Mouse (Mus musculus) hindbrain, embryonic 14.5 days (tissue): ENCODE data around the gene Elovl6. TPM values are rescaled to one million over a fixed set of nuclear protein-coding genes. Genes with fewer than 3 reads are reported as not detected.

Experiments used
- ATAC-seq: fragments of 200-750 bp; cut with Nextera tagmentation; 2 replicates; pipeline ENCODE4 v1.8.0; 2017; ENCODE audit warnings: moderate number of reproducible peaks, mild to moderate bottlenecking, moderate TSS enrichment, moderate library complexity; ENCODE audit not compliant: low FRiP score
- DNase-seq: peaks from one replicate; pipeline ENCODE4 v3.0.0-alpha.2; 2015; ENCODE audit warnings: low spot score
- H3K27ac ChIP-seq: fragments of 300-500 bp; sonication (generic); 2 replicates; pipeline ENCODE4 v1.5.1; 2014; ENCODE audit warnings: mild to moderate bottlenecking, moderate library complexity
- H3K27me3 ChIP-seq: fragments of 300-500 bp; sonication (generic); 2 replicates; pipeline ENCODE4 v1.6.1; 2014; ENCODE audit warnings: mild to moderate bottlenecking, low read length, mixed read lengths; ENCODE audit not compliant: control insufficient read depth, insufficient read depth
- H3K36me3 ChIP-seq: fragments of 300-500 bp; sonication (generic); replicated peaks from 2 replicates; pipeline ENCODE4 v1.6.1; 2014; ENCODE audit not compliant: control insufficient read depth, insufficient read depth
- H3K4me1 ChIP-seq: fragments of 300-500 bp; sonication (generic); replicated peaks from 2 replicates; pipeline ENCODE4 v1.6.1; 2014; ENCODE audit warnings: antibody characterized with exemption, low read length, mixed read lengths; ENCODE audit not compliant: control insufficient read depth, insufficient read depth
- H3K4me2 ChIP-seq: fragments of 300-500 bp; sonication (generic); replicated peaks from 2 replicates; pipeline ENCODE4 v1.6.1; 2014; ENCODE audit warnings: mild to moderate bottlenecking, moderate library complexity
- H3K4me3 ChIP-seq: fragments of 300-500 bp; sonication (generic); replicated peaks from 2 replicates; pipeline ENCODE4 v1.5.1; 2014; ENCODE audit warnings: mild to moderate bottlenecking, low read length
- H3K9ac ChIP-seq: fragments of 300-500 bp; sonication (generic); 2 replicates; pipeline ENCODE4 v1.6.1; 2014
- H3K9me3 ChIP-seq: fragments of 300-500 bp; sonication (generic); 2 replicates; pipeline ENCODE4 v1.6.1; 2016; ENCODE audit warnings: low read length; ENCODE audit not compliant: control insufficient read depth
- WGBS: fragments of 180-500 bp; shearing (Covaris S2); extraction: QIAGEN DNeasy Blood & Tissue Kit; methylation state at CpG from one replicate; pipeline ENCODE4 v1.1.7; 2014; 5-methylcytosine and 5-hydroxymethylcytosine counted together
- polyA plus RNA-seq: library from polyadenylated mRNA; unstranded; fragments of >200 nt; fragmentation: Nextera tagmentation; extraction: Ambion mirVana; gene quantifications from 2 replicates; pipeline ENCODE4 v1.2.1, GENCODE M21; 2014

Gene Elovl6
- polyA plus RNA-seq, 1 experiment from 2014 or later, result 27.5 TPM

GRCm38 (mm10) chr3:129649586-129650292 lies 117.6 kb downstream of the Elovl6 start:
- Histone ChIP-seq H3K9me3 (no peaks in the 10 kb centered on the region), H3K4me3 (no peak overlapping the region), H3K4me2 (no peak overlapping the region), H3K27me3 (no peaks in the 10 kb centered on the region), H3K27ac (no peak overlapping the region), H3K9ac (no peak overlapping the region), H3K4me1 (no peaks in the 10 kb centered on the region; the same call in 1 of the 2 replicates), H3K36me3 (no peaks in the 10 kb centered on the region)
- ATAC-seq, result no peak
- WGBS, result 67% methylated on average over 8 of the region's 8 CpGs
- peak; percentile 28 for DNase-seq

GRCm38 (mm10) chr3:129650293-129650612 lies 118.1 kb downstream of the Elovl6 start:
- Histone ChIP-seq H3K27ac (no peak overlapping the region), H3K27me3 (no peaks in the 10 kb centered on the region), H3K9me3 (no peaks in the 10 kb centered on the region), H3K4me3 (no peak overlapping the region), H3K36me3 (no peaks in the 10 kb centered on the region), H3K4me1 (no peaks in the 10 kb centered on the region; the same call in 1 of the 2 replicates), H3K4me2 (no peak overlapping the region), H3K9ac (no peak overlapping the region)
- DNase-seq (no peak), ATAC-seq (no peak)

- no peak overlapping the region for H3K4me2 ChIP-seq
- H3K9me3 ChIP-seq, result no peaks in the 10 kb centered on the region
- H3K36me3 ChIP-seq, result no peaks in the 10 kb centered on the region
- no peaks in the 10 kb centered on the region; the same call in 1 of the 2 replicates for H3K4me1 ChIP-seq
- H3K4me3 ChIP-seq, result no peak overlapping the region
- ATAC-seq, result no peak
- no peak overlapping the region for H3K9ac ChIP-seq
- WGBS, result 0% methylated on average over 1 of the region's 1 CpGs
- no peak for DNase-seq
- H3K27ac ChIP-seq, result no peak overlapping the region
- no peaks in the 10 kb centered on the region for H3K27me3 ChIP-seq
These were observed 118.8 kb downstream of the Elovl6 start for GRCm38 (mm10) chr3:129650931-129651330.

- 90% methylated on average over 8 of the region's 8 CpGs for WGBS
- Histone ChIP-seq H3K4me2 (no peak overlapping the region), H3K4me3 (no peak overlapping the region), H3K27ac (no peak overlapping the region), H3K9me3 (no peaks in the 10 kb centered on the region), H3K9ac (no peak overlapping the region), H3K36me3 (no peaks in the 10 kb centered on the region), H3K27me3 (no peaks in the 10 kb centered on the region), H3K4me1 (no peaks in the 10 kb centered on the region; the same call in 1 of the 2 replicates)
- DNase-seq (no peak), ATAC-seq (no peak)
These were observed 119.6 kb downstream of the Elovl6 start for GRCm38 (mm10) chr3:129651765-129652164.

GRCm38 (mm10) chr3:129652476-129652875 lies 120.3 kb downstream of the Elovl6 start:
- ATAC-seq, result no peak
- no peak overlapping the region for H3K27ac ChIP-seq
- no peaks in the 10 kb centered on the region for H3K36me3 ChIP-seq
- no peak overlapping the region for H3K4me3 ChIP-seq
- no peaks in the 10 kb centered on the region for H3K27me3 ChIP-seq
- H3K9me3 ChIP-seq, result no peaks in the 10 kb centered on the region
- WGBS, result 91% methylated on average over 4 of the region's 4 CpGs
- no peak for DNase-seq
- no peaks in the 10 kb centered on the region; the same call in 1 of the 2 replicates for H3K4me1 ChIP-seq
- no peak overlapping the region for H3K9ac ChIP-seq
- no peak overlapping the region for H3K4me2 ChIP-seq

GRCm38 (mm10) chr3:129656540-129656939 lies 124.4 kb downstream of the Elovl6 start:
- Histone ChIP-seq H3K36me3 (no peaks in the 10 kb centered on the region), H3K4me2 (no peak overlapping the region), H3K4me1 (no peaks in the 10 kb centered on the region), H3K9ac (no peak overlapping the region), H3K27me3 (no peaks in the 10 kb centered on the region), H3K27ac (no peak overlapping the region), H3K9me3 (no peaks in the 10 kb centered on the region), H3K4me3 (no peak overlapping the region)
- ATAC-seq (no peak), DNase-seq (no peak)
- 87% methylated on average over 4 of the region's 4 CpGs for WGBS

- H3K27me3 ChIP-seq, result no peaks in the 10 kb centered on the region
- WGBS, result 90% methylated on average over 9 of the region's 9 CpGs
- no peak for ATAC-seq
These were observed 125.1 kb downstream of the Elovl6 start for GRCm38 (mm10) chr3:129657222-129657621.

GRCm38 (mm10) chr3:129657775-129658174 lies 125.6 kb downstream of the Elovl6 start:
- 88% methylated on average over 11 of the region's 11 CpGs for WGBS
- Histone ChIP-seq H3K36me3 (no peaks in the 10 kb centered on the region), H3K27ac (no peak overlapping the region), H3K9ac (no peak overlapping the region), H3K27me3 (no peaks in the 10 kb centered on the region), H3K4me2 (no peak overlapping the region), H3K4me1 (no peaks in the 10 kb centered on the region), H3K9me3 (no peaks in the 10 kb centered on the region), H3K4me3 (no peak overlapping the region)
- DNase-seq (no peak), ATAC-seq (no peak)

More at GRCm38 (mm10) chr3:129657222-129657621, 125.1 kb downstream of the Elovl6 start:
- no peak overlapping the region for H3K9ac ChIP-seq
- H3K9me3 ChIP-seq, result no peaks in the 10 kb centered on the region
- no peak overlapping the region for H3K27ac ChIP-seq
- DNase-seq, result no peak
- H3K4me2 ChIP-seq, result no peak overlapping the region
- no peak overlapping the region for H3K4me3 ChIP-seq
- H3K4me1 ChIP-seq, result no peaks in the 10 kb centered on the region
- H3K36me3 ChIP-seq, result no peaks in the 10 kb centered on the region

- H3K9ac ChIP-seq, result no peak overlapping the region
- DNase-seq, result no peak
- H3K36me3 ChIP-seq, result no peaks in the 10 kb centered on the region
- no peak overlapping the region for H3K4me2 ChIP-seq
- H3K4me1 ChIP-seq, result no peaks in the 10 kb centered on the region
- WGBS, result 93% methylated on average over 7 of the region's 7 CpGs
- no peak for ATAC-seq
- no peak overlapping the region for H3K4me3 ChIP-seq
- H3K27me3 ChIP-seq, result no peaks in the 10 kb centered on the region
- H3K9me3 ChIP-seq, result no peaks in the 10 kb centered on the region
- H3K27ac ChIP-seq, result no peak overlapping the region
These were observed 126.6 kb downstream of the Elovl6 start for GRCm38 (mm10) chr3:129658776-129659175.

- DNase-seq (no peak), ATAC-seq (no peak)
- H3K27ac ChIP-seq, result no peak overlapping the region
- H3K27me3 ChIP-seq, result no peaks in the 10 kb centered on the region
- no peak overlapping the region for H3K9ac ChIP-seq
- no peaks in the 10 kb centered on the region for H3K4me1 ChIP-seq
- H3K4me2 ChIP-seq, result no peak overlapping the region
- H3K36me3 ChIP-seq, result no peaks in the 10 kb centered on the region
- WGBS, result 87% methylated on average over 2 of the region's 2 CpGs
- H3K9me3 ChIP-seq, result no peaks in the 10 kb centered on the region
- no peak overlapping the region for H3K4me3 ChIP-seq
These were observed 131.8 kb downstream of the Elovl6 start for GRCm38 (mm10) chr3:129663906-129664305.
